Mouse (Mus musculus) embryo, embryonic 10 days (tissue): ENCODE data around the gene Rnf26.

Source experiments
- DNase-seq: peaks from one replicate; pipeline ENCODE4 v3.0.0-alpha.2; 2015; ENCODE audit warnings: low spot score

Rnf26 gene

DNA sequence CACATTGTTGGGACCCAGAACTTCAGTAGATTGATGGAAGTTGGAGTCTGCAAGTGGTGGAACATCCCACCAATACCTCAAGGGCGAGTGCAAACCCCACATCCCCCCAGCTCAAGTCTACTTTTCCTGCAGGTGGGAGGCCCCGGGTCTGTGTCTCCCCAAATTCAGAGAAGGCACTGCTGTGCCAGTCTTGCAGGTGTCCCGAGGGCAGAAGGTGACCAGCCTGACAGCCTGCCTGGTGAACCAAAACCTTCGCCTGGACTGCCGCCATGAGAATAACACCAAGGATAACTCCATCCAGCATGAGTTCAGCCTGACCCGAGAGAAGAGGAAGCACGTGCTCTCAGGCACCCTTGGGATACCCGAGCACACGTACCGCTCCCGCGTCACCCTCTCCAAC lies 66.9 kb downstream of the Rnf26 start:
- no peak for DNase-seq

DNA sequence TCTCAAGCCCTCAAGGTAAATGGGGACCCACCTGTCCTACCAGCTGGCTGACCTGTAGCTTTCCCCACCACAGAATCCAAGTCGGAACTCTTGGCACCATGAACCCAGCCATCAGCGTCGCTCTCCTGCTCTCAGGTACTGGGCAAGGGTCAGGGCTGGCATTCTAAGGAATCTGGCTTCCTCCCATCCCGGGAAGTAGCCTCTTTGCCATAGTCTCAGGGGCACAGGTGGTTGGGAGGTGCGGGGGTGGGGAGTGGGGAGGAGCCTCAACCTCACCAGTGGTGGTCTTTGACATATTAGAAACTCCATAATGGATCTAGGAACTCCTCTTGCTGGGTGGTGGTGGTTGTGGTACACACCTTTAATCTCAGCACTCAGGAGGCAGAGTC lies 67.4 kb downstream of the Rnf26 start:
- DNase-seq: no peak
